8 mouse cellular contexts compared by ENCODE assay signal in genomic region chr7:82811140-82811851, GRCm38 (mm10). TPM values are rescaled to one million over a fixed set of nuclear protein-coding genes. Genes with fewer than 3 reads are reported as not detected.
A peak's percentile ranks its signal among the peaks of the same experiment; 100 is the strongest.
DNase-seq lines count a peak whose midpoint lies in the region; ATAC-seq and TF ChIP-seq lines count a peak whose summit lies in the region.

No protein-coding gene starts in this region.

- no peak overlapping the region for H3K4me3 ChIP-seq in heart, embryonic 15.5 days
- no peak overlapping the region for H3K4me3 ChIP-seq in limb, embryonic 14.5 days (replicated peaks; ENCODE audit: low read length)
- H3K4me3 ChIP-seq in thymus, adult 2 months (ENCODE audit: control insufficient read depth, insufficient read depth, low read length) = no peak overlapping the region
- H3K4me3 ChIP-seq in liver, embryonic 11.5 days (ENCODE audit: low read depth, low read length) = no peak overlapping the region

- H3K4me2 ChIP-seq in heart, embryonic 15.5 days = peak overlapping the region; percentile 17; the same call in 1 of the 2 replicates
- peak overlapping the region; percentile 27 for H3K4me2 ChIP-seq in limb, embryonic 14.5 days (replicated peaks; ENCODE audit: low read depth, low read length, severe bottlenecking)
- H3K4me2 ChIP-seq in liver, embryonic 11.5 days = no peak overlapping the region

- no peak for TF ChIP-seq POLR2A in limb, embryonic 14.5 days (IDR thresholded peaks at IDR 0.05; ENCODE audit: borderline replicate concordance, extremely low read depth, insufficient read depth, insufficient read length)
- TF ChIP-seq POLR2A in thymus, adult 2 months (IDR thresholded peaks at IDR 0.05; ENCODE audit: control insufficient read depth, extremely low read depth, insufficient read depth, low read length, poor library complexity) = no peak

- no peaks in the 10 kb centered on the region for H3K4me1 ChIP-seq in heart, embryonic 15.5 days (replicated peaks)
- peaks cover 11% of the 10 kb centered on the region for H3K4me1 ChIP-seq in limb, embryonic 14.5 days (ENCODE audit: control insufficient read depth, insufficient read depth, low read length)
- no peaks in the 10 kb centered on the region for H3K4me1 ChIP-seq in thymus, adult 2 months (replicated peaks; ENCODE audit: control insufficient read depth, insufficient read depth, low read length)
- no peaks in the 10 kb centered on the region for H3K4me1 ChIP-seq in liver, embryonic 11.5 days (replicated peaks; ENCODE audit: control insufficient read depth, insufficient read depth, low read length)

- H3K9ac ChIP-seq in heart, embryonic 15.5 days = no peak overlapping the region
- H3K9ac ChIP-seq in limb, embryonic 14.5 days (ENCODE audit: low read depth, low read length, severe bottlenecking) = 0 out of 2 replicates have a peak overlapping the region, but pooled peaks have one; percentile 0
- no peak overlapping the region for H3K9ac ChIP-seq in liver, embryonic 11.5 days (ENCODE audit: low read depth, low read length)

- ATAC-seq in heart, embryonic 15.5 days (replicated peaks; ENCODE audit: insufficient number of reproducible peaks, insufficient read depth, low FRiP score, low read depth) = no peak
- peak; percentile 30; the same call in 1 of the 2 replicates for ATAC-seq in limb, embryonic 14.5 days (ENCODE audit: low FRiP score, low read depth)
- no peak for ATAC-seq in liver, embryonic 11.5 days (replicated peaks; ENCODE audit: low FRiP score)

- no peak for TF ChIP-seq CTCF in thymus, adult 2 months (IDR thresholded peaks at IDR 0.05; ENCODE audit: borderline replicate concordance, control insufficient read depth, extremely low read depth, insufficient read depth, low read length, poor library complexity)

- no peaks in the 10 kb centered on the region for H3K36me3 ChIP-seq in heart, embryonic 15.5 days
- H3K36me3 ChIP-seq in limb, embryonic 14.5 days (ENCODE audit: control insufficient read depth, insufficient read depth, low read length) = no peaks in the 10 kb centered on the region
- no peaks in the 10 kb centered on the region for H3K36me3 ChIP-seq in thymus, adult 2 months (ENCODE audit: control insufficient read depth, insufficient read depth, low read length)
- no peaks in the 10 kb centered on the region for H3K36me3 ChIP-seq in liver, embryonic 11.5 days (ENCODE audit: control insufficient read depth, insufficient read depth, low read length)

- H3K9me3 ChIP-seq in heart, embryonic 15.5 days (replicated peaks) = no peaks in the 10 kb centered on the region
- H3K9me3 ChIP-seq in limb, embryonic 14.5 days (ENCODE audit: control insufficient read depth, low read length) = no peaks in the 10 kb centered on the region
- H3K9me3 ChIP-seq in liver, embryonic 11.5 days (ENCODE audit: control insufficient read depth, low read length) = no peaks in the 10 kb centered on the region

- WGBS in heart, embryonic 15.5 days = 36% methylated on average over 19 of the region's 19 CpGs
- WGBS in limb, embryonic 14.5 days = 21% methylated on average over 19 of the region's 19 CpGs
- WGBS in thymus, adult 2 months = 83% methylated on average over 19 of the region's 19 CpGs
- WGBS in liver, embryonic 11.5 days = 40% methylated on average over 19 of the region's 19 CpGs

- DNase-seq in 3134 (ENCODE audit: extremely low read depth, insufficient read length, low spot score) (peak; percentile 67), NIH3T3 (ENCODE audit: low read depth) (peak; percentile 28)
- DNase-seq in limb, embryonic 14.5 days (ENCODE audit: low spot score) = peak; percentile 48
- no peak for DNase-seq in thymus, adult 2 months
- no peak for DNase-seq in liver, embryonic 11.5 days (ENCODE audit: low spot score)
- no peak for DNase-seq in thymus, adult 18-20 months
- DNase-seq in right cerebral cortex, postnatal 4 days = no peak

- H3K27me3 ChIP-seq in heart, embryonic 15.5 days = 0 out of 2 replicates have a peak, but pooled peaks cover 3% of the 10 kb centered on the region
- no peaks in the 10 kb centered on the region for H3K27me3 ChIP-seq in limb, embryonic 14.5 days (ENCODE audit: control insufficient read depth, insufficient read depth, low read length)
- no peaks in the 10 kb centered on the region for H3K27me3 ChIP-seq in thymus, adult 2 months (ENCODE audit: control insufficient read depth, insufficient read depth, low read length)
- H3K27me3 ChIP-seq in liver, embryonic 11.5 days (replicated peaks; ENCODE audit: control insufficient read depth, insufficient read depth, low read length) = no peaks in the 10 kb centered on the region

- no peak overlapping the region for H3K27ac ChIP-seq in heart, embryonic 15.5 days
- H3K27ac ChIP-seq in limb, embryonic 14.5 days (replicated peaks; ENCODE audit: low read depth, low read length) = no peak overlapping the region
- no peak overlapping the region for H3K27ac ChIP-seq in thymus, adult 2 months (ENCODE audit: control insufficient read depth, insufficient read depth, low read length)
- no peak overlapping the region for H3K27ac ChIP-seq in liver, embryonic 11.5 days (ENCODE audit: low read depth, low read length)

RNA-seq across cellular contexts. Expression of gene Mex3b, which starts 55.8 kb away (rescaled TPM):
- 5.4 and 7.0 TPM in 2 replicates for polyA plus RNA-seq in heart, embryonic 15.5 days (2015; fragmentation: Nextera tagmentation; extraction: Ambion mirVana)
- polyA plus RNA-seq in limb, embryonic 14.5 days (2012; rRNA removed) = 83.8 and 129 TPM in 2 replicates
- polyA plus RNA-seq in limb, embryonic 14.5 days (2014; fragmentation: Nextera tagmentation; extraction: Ambion mirVana) = 29.8 and 34.3 TPM in 2 replicates
- polyA plus RNA-seq in thymus, adult 2 months (2012; rRNA removed) = 75.3 and 77.1 TPM in 2 replicates
- 6.2 and 7.8 TPM in 2 replicates for polyA plus RNA-seq in liver, embryonic 11.5 days (2014; fragmentation: Nextera tagmentation; extraction: Ambion mirVana)

Comparison
In these comparisons a context has a peak if more than half of its experiments do, and no peak if none do; other contexts are left out.
1. DNase-seq: peak in 3134 (single experiment), NIH3T3 (single experiment) and limb, embryonic 14.5 days (single experiment); none in thymus, adult 2 months (single experiment), liver, embryonic 11.5 days (single experiment), thymus, adult 18-20 months (0 of 2) and right cerebral cortex, postnatal 4 days (single experiment).